Mouse (Mus musculus) colon, adult 2 months (tissue): ENCODE measurements around the gene Lhpp. TPM values are rescaled to one million over a fixed set of nuclear protein-coding genes. Genes with fewer than 3 reads are reported as not detected.

Experiments used
- polyA plus RNA-seq: library from polyadenylated mRNA; depleted of rRNA; stranded (reverse); fragments of >200 nt; gene quantifications from 2 replicates; pipeline ENCODE4 v1.2.3, GENCODE M21; 2012; rRNA removed

Gene Lhpp
- polyA plus RNA-seq = 15.2 and 19.6 TPM in 2 replicates

DNA sequence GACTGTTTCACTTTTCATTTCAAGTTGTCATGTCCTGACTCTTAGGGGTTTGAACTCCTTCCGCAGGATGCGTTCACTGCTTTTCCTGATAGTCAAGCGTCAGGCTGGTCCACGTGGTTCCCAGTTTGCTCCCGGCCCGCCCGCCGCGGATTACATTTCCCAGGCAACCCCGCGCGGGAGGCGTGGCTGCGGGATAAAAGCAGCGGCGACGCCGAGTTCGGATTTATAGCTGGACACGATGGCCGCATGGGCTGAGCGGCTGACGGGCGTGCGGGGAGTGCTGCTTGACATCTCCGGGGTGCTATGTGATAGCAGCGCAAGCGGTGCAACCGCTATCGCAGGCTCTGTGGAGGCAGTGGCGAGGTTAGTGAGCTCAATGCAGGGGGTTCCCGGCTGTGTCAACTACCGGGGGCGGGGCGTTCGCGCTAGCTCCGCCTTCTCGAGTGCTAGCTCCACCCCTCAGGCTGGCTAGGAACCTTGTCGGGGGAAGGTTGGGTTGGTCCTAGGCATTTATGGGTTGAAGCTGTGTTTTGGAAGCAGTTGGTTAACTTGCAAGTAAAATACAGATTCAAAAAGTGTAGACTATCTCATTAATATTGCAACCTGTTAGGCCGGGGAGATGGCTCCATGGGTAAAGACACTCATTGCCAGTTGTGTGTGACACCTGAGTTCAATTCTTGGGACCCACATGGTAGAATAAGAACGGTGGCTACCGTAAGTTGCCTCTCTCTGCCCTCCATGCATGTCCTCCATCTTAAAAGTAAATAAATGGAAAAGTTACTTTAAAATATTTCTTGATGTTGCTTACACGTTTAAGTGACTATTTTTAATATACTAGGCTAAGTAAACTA is at the start of gene Lhpp:
Gene Lhpp (plus strand): TSS at position 171 of the 851 bp plus-strand sequence.

GRCm38 (mm10) chr7:132576116-132576650 is 34.3 kb upstream of the Lhpp start, which contains the start of gene Oat:
Oat (minus strand) TSS chr7:132576398.

DNA sequence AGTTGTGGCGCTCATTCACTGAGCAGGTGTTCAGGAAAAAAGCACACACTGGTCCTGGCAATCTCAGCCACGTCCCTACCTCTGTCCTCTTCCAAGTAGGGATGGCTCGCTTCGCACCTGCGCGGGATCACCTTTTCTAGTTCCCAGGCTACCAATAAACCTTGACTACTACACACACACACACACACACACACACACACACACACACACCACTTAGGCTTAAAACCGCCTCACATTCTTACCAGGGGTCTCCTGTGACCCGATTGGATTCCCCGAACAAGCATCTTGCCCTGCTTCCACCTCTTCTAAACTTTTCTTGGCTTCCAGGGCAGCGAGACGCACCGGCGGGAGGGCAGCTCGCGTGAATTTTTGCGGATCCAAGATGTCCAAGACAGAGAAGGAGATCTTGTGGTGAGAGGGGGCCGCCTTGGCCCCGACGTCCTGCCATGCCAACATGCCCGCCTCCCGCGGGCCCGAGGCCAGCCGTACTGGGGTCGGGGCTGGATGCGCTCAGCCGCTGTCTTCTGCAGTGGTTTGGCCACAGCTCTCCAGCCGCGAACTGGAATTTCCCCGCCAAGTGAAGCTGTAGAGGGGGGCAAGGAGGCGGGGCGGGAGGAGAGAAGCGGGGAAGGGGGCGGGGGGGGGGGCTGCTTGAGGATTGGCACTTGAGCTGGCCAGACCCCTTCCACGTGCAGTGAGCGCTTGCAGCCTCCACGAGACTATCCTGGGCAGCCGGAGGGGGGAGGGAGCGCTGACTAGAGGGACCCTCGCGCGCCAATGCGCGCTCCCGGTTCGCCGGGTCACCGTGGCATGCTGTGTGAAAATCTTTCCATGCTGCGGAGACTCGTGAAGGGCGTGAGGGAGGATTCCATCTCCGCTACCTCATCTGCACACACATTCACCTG is 11.1 kb upstream of the Lhpp start, which contains the start of gene Nkx1-2:
Gene Nkx1-2 (minus strand): TSS at position 567 of the 905 bp plus-strand sequence.

Other genes with a start within 250 kb of the Lhpp start
- gene Oat, start 34.2 kb upstream of the Lhpp start, polyA plus RNA-seq = 98.0 and 108 TPM in 2 replicates
- not detected in 2 replicates for gene Nkx1-2, start 11.0 kb upstream of the Lhpp start, polyA plus RNA-seq
- gene Fam53b, start 203.2 kb downstream of the Lhpp start, polyA plus RNA-seq = 28.2 and 32.8 TPM in 2 replicates
- gene Eef1akmt2, start 242.0 kb downstream of the Lhpp start, polyA plus RNA-seq = 3.9 and 5.2 TPM in 2 replicates
- 5.6 and 6.4 TPM in 2 replicates for gene Abraxas2, start 248.6 kb downstream of the Lhpp start, polyA plus RNA-seq